Mouse (Mus musculus) CH12F3 (cell line): ENCODE results near the gene E330021D16Rik.
"Not testable (repeated sequence)": the region's sequence is repeated elsewhere in the genome, so short reads cannot be mapped to it uniquely, and the experiment has no call there.

Experiments used
- in situ Hi-C: fragments of 300-500 bp; cut with MboI; formaldehyde crosslinking; loops from 2 replicates; pipeline ENCODE4 v1.14.3; 2020; ENCODE audit warnings: low sequenced_read_pairs

Gene E330021D16Rik

GRCm38 (mm10) chr6:136415133-136415775, at the start of gene E330021D16Rik:
E330021D16Rik (minus strand) TSS chr6:136415569.
- in situ Hi-C loops, result no loop called here

- in situ Hi-C loops, result loop anchor here (10.0 kb wide), 1 partner anchor 70 kb away; no protein-coding TSS in a partner anchor
Observed at GRCm38 (mm10) chr6:136465021-136465420, 49.7 kb upstream of the E330021D16Rik start.

- in situ Hi-C loops, result loop anchor here (10.0 kb wide), 1 partner anchor 71 kb away; no protein-coding TSS in a partner anchor
Observed at GRCm38 (mm10) chr6:136464121-136464621, 48.8 kb upstream of the E330021D16Rik start.

- in situ Hi-C loops, result loop anchor here (10.0 kb wide), 1 partner anchor 71 kb away; no protein-coding TSS in a partner anchor
Observed at GRCm38 (mm10) chr6:136463491-136463890, 48.1 kb upstream of the E330021D16Rik start.

DNA sequence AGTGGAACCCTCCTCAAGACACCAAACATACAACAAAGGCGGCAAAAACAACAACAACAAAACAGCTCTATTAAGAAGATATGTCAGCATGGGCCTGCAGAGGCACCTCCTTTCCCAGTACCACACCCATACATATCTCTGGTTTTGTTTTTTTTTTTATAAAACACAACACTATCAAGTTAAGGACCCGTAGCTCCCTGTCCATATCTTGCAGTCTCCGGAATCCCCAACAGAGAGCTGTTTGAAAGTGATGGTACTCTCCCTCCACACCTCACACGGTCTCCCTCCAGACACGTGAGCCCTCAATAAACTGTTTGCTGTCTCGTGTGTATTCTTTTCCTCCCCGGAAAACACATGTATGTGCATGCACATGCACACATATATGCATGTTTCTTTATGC, 43.8 kb upstream of the E330021D16Rik start:
- in situ Hi-C loops, result no loop called here

DNA sequence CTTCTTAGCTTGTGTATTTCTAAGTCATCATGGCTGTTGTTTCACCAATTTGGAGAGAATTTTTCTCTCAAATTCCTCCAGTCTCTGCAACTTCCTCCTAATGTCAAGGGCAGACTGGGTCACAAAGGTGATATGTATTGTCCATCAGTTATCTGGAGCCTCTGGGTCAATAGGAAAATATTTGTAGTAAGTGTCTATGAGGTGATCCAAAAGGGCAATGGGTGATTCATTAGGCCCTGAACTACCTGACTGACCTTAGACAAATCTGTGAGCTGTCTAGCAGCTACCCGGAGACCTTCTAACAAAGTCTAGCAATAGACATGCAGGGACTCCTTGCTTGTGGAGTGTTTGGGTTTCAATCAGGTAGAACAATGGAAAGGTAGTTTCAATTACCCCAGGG, 40.9 kb upstream of the E330021D16Rik start:
- in situ Hi-C loops, result no loop called here

DNA sequence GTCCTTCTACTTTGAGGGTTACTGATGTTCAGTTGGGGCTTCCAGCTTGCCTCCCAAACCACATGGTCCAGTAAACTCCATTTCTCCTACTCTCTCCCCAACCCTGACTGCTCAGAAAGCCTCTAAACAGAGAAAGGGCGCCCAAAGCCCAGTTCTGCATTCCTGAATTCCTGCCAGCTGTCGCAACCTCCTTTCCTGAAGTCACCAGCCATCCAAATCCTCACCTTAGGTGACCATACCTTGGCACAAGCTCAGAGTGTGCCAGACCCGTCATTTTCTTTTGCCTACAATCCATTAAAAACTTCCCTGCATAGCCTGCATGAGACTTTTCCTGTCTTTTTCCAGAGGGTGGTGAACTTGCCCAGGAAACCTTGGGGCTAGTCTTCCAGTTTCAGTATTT, 40.3 kb upstream of the E330021D16Rik start:
- in situ Hi-C loops, result no loop called here

- in situ Hi-C loops, result no loop called here
Observed at GRCm38 (mm10) chr6:136452623-136453022, 37.3 kb upstream of the E330021D16Rik start.

DNA sequence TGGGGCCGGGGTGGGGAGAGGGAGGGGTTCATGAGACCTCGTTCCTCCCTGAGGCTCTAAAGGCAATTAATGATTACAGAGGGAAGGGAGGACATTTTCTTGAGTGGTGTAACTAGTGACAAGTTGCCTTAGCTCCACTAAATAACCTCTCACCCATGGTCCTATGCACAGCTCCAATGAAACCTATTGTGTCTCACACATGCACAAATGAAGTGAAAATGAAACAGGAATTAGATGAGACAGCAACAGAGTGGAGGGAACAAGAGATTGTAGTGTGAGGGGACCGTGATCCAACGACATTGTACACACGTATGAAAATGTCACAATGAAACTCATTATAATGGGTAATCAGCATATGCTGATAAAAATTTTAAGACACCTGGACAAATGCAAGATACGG, 35.5 kb upstream of the E330021D16Rik start:
- in situ Hi-C loops, result no loop called here

GRCm38 (mm10) chr6:136449930-136450329, 34.6 kb upstream of the E330021D16Rik start:
- in situ Hi-C loops, result no loop called here

- in situ Hi-C loops, result no loop called here
Observed at GRCm38 (mm10) chr6:136449270-136449692, 33.9 kb upstream of the E330021D16Rik start.

GRCm38 (mm10) chr6:136439205-136439604, 23.8 kb upstream of the E330021D16Rik start:
- in situ Hi-C loops, result not testable (repeated sequence)

DNA sequence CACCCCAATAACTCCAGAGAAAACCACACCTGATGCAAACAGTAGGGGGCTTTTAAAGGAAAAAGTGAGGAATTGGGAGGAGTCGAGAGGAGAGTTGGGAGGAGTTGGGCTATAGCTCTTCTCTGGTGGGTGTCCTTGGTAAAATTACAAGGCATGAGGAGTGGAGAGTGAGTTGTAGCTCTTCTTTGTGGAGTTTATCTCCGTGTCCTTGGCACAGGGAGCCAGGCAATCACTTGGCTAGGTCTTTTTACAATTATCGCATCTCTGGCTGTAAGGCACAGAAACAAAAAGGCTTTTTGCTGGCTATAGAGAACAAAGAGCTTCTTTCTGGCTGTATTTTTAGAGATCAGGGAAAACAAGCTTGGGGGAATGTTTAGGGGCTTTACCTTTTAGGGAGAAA, 20.8 kb upstream of the E330021D16Rik start:
- in situ Hi-C loops, result not testable (repeated sequence)

GRCm38 (mm10) chr6:136433573-136433972, 18.2 kb upstream of the E330021D16Rik start:
- in situ Hi-C loops, result no loop called here

DNA sequence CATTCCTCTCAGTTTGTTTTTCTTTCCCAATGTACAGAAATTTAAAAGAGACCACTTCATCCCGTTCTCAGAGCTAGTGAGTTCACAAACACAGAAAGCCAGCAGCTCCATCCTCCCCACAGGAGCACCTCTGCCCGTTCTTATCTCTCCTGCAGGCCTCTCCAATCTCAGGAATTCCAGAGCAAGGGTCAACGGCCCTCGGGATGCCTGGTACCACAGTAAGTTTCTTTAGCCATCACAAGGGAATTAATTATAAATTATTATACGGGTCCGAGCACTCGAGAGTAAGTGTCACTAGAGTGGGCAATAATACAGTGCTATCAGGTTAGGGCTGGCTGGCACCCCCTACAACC, 16.5 kb upstream of the E330021D16Rik start:
- in situ Hi-C loops, result no loop called here

DNA sequence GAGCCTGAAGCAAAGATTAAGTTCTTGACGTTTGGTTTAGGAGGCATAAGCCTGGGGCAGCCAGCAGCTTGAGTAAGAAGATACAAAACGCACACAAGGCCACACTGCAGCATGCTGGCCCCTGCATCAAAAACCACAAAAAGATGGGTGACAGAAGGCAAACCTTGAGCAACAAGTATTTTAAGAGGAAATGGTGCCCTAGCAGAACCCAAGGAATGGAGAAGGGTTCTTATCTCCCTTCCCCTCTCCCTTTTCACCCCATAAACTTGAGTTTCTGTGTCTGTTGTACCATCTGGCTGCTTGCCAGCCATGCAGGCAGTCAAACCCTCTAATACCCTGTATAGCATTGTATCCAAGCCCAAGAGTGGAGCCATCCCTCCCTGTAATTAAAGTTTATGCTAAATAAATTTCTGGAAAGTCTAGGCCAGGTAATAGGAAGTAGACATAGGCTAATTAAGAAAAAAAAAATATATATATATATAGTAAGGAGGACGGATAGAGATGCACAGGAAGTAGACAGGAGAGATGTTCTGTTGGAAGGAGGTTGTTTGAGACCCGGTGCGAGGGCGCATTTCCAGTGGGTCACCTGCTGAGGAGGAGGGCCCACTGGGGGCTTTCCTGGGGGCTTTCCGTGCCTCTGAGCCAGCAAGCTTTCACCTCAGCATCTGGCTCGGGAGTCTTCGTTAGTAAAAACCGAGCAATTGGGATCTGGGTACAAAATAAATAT, 16.0 kb upstream of the E330021D16Rik start:
- in situ Hi-C loops, result no loop called here

DNA sequence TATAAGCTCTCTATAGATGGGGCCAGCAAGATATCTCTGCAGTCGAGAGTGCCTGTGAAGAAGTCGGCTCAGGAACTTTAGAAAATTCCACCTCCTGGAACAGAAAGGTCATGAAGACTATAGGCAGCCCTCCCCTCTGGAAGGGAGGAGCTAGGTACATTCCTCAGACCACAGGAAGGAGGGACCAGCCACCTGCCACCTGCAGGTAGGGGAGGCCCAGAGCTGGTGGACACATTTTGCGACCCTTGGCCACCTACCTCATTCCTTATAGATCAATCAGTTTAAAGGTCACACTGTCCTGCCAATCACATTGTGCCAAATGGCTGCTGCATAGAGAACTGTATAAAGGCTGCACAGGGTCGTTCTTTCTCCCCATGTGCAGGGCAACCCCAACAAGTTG, 14.1 kb upstream of the E330021D16Rik start:
- in situ Hi-C loops, result no loop called here

GRCm38 (mm10) chr6:136428412-136428811, 13.0 kb upstream of the E330021D16Rik start:
- in situ Hi-C loops, result no loop called here

DNA sequence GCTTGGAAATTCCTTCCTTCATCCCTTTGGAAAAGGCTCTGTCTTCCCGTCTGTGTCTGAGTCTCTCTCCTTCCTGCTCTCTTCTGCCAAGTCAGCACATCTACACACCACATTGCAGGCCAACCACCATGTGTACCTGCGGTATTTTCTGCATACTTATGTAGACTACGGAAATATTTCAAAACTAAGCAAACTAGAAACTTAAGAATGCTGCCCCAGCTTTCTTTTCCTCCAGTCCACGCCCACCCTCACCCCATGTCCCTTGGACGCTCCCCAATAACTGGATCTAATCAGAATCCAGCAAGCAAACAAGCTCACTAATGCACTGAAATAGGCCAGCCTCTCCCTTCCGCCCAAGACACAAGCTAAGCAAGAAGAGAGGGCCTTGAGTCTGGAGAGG, 11.9 kb upstream of the E330021D16Rik start:
- in situ Hi-C loops, result no loop called here

DNA sequence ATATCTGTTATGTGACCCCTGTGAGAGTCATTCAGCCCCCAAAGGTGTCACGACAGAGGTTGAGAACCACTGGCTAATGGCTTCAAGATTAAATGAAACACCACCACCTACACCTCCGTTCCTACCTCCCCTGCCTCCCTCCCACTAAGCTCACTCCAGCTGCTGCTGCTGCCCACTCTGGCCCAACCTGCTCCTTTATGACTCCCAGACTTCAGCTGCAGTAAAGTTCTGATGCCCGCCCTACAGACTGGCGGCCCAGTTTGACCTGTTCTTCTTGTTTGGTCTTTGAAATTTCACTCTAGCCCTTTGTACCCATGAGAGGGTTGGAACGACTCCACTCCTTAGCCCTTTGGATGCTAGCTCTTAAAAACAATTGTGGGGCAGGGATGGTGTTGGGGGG, 10.6 kb upstream of the E330021D16Rik start:
- in situ Hi-C loops, result no loop called here

DNA sequence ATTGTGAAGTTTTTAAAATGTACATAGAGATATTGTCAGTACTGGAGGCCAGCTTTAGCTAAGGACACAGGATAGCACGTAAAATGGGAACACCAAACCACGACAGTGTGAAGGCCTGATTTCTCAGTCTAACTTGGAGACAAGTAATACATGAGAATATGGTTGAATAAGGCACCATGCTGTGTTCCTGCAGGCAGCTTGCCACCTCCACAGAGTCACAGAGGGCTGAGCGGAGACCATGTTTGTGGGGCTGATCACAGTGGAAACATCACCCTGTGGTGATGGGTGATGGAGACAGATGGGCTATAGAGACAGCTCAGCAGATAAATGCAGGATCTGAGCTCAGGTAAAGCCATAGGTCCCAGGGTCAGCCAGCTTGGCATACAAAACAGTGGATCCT, 8.8 kb upstream of the E330021D16Rik start:
- in situ Hi-C loops, result loop anchor here (5.0 kb wide), 1 partner anchor 138 kb away; no protein-coding TSS in a partner anchor

- in situ Hi-C loops, result loop anchor here (5.0 kb wide), 1 partner anchor 139 kb away; no protein-coding TSS in a partner anchor
Observed at GRCm38 (mm10) chr6:136423201-136423600, 7.8 kb upstream of the E330021D16Rik start.
